Mouse (Mus musculus): ENCODE measurements around the gene E330009J07Rik. TPM values are rescaled to one million over a fixed set of nuclear protein-coding genes. Genes with fewer than 3 reads are reported as not detected.

Gene E330009J07Rik
- total RNA-seq (2017): 6.1 to 9.0 TPM (median 8.2 TPM) in 3 replicates

GRCm38 (mm10) chr6:40436047-40436483 lies at the start of gene E330009J07Rik:
Gene E330009J07Rik (minus strand): TSS chr6:40436135.
- ATAC-seq (replicated peaks; ENCODE audit: insufficient number of reproducible peaks, low FRiP score, low TSS enrichment, poor library complexity, severe bottlenecking): peak; percentile 27; the same call in 1 of the 2 replicates

GRCm38 (mm10) chr6:40482318-40482717 lies 46.4 kb upstream of the E330009J07Rik start:
- ATAC-seq (replicated peaks; ENCODE audit: insufficient number of reproducible peaks, low FRiP score, low TSS enrichment, poor library complexity, severe bottlenecking): no peak

- ATAC-seq (replicated peaks; ENCODE audit: insufficient number of reproducible peaks, low FRiP score, low TSS enrichment, poor library complexity, severe bottlenecking): no peak
Observed at GRCm38 (mm10) chr6:40479705-40480104, 43.8 kb upstream of the E330009J07Rik start.

GRCm38 (mm10) chr6:40476132-40476531 lies 40.2 kb upstream of the E330009J07Rik start:
- ATAC-seq (replicated peaks; ENCODE audit: insufficient number of reproducible peaks, low FRiP score, low TSS enrichment, poor library complexity, severe bottlenecking): no peak

GRCm38 (mm10) chr6:40471720-40472010 lies 35.7 kb upstream of the E330009J07Rik start:
- no peak for ATAC-seq (replicated peaks; ENCODE audit: insufficient number of reproducible peaks, low FRiP score, low TSS enrichment, poor library complexity, severe bottlenecking)

- peak; percentile 97 for ATAC-seq (replicated peaks; ENCODE audit: insufficient number of reproducible peaks, low FRiP score, low TSS enrichment, poor library complexity, severe bottlenecking)
Observed at GRCm38 (mm10) chr6:40470916-40471719, 35.2 kb upstream of the E330009J07Rik start, which contains the start of gene Ssbp1. Gene Ssbp1 (plus strand): TSS chr6:40471352.

GRCm38 (mm10) chr6:40465710-40466109 lies 29.8 kb upstream of the E330009J07Rik start:
- no peak for ATAC-seq (replicated peaks; ENCODE audit: insufficient number of reproducible peaks, low FRiP score, low TSS enrichment, poor library complexity, severe bottlenecking)

- no peak for ATAC-seq (replicated peaks; ENCODE audit: insufficient number of reproducible peaks, low FRiP score, low TSS enrichment, poor library complexity, severe bottlenecking)
Observed at GRCm38 (mm10) chr6:40454436-40455041, 18.6 kb upstream of the E330009J07Rik start.

- ATAC-seq (replicated peaks; ENCODE audit: insufficient number of reproducible peaks, low FRiP score, low TSS enrichment, poor library complexity, severe bottlenecking): no peak
Observed at GRCm38 (mm10) chr6:40448626-40449025, 12.7 kb upstream of the E330009J07Rik start.

GRCm38 (mm10) chr6:40443281-40443928 lies 7.5 kb upstream of the E330009J07Rik start:
- no peak for ATAC-seq (replicated peaks; ENCODE audit: insufficient number of reproducible peaks, low FRiP score, low TSS enrichment, poor library complexity, severe bottlenecking)

GRCm38 (mm10) chr6:40441755-40442154 lies 5.8 kb upstream of the E330009J07Rik start:
- no peak for ATAC-seq (replicated peaks; ENCODE audit: insufficient number of reproducible peaks, low FRiP score, low TSS enrichment, poor library complexity, severe bottlenecking)

GRCm38 (mm10) chr6:40441276-40441675 lies 5.3 kb upstream of the E330009J07Rik start:
- ATAC-seq (replicated peaks; ENCODE audit: insufficient number of reproducible peaks, low FRiP score, low TSS enrichment, poor library complexity, severe bottlenecking): no peak

- no peak for ATAC-seq (replicated peaks; ENCODE audit: insufficient number of reproducible peaks, low FRiP score, low TSS enrichment, poor library complexity, severe bottlenecking)
Observed at GRCm38 (mm10) chr6:40439731-40440130, 3.8 kb upstream of the E330009J07Rik start.

- no peak for ATAC-seq (replicated peaks; ENCODE audit: insufficient number of reproducible peaks, low FRiP score, low TSS enrichment, poor library complexity, severe bottlenecking)
Observed at GRCm38 (mm10) chr6:40438936-40439335, 3.0 kb upstream of the E330009J07Rik start, which contains the start of gene Wee2. Gene Wee2 (plus strand): TSS chr6:40439088.

- ATAC-seq (replicated peaks; ENCODE audit: insufficient number of reproducible peaks, low FRiP score, low TSS enrichment, poor library complexity, severe bottlenecking): no peak; the same call in 1 of the 2 replicates
Observed at GRCm38 (mm10) chr6:40435151-40436046, 536 bp downstream of the E330009J07Rik start.

- ATAC-seq (replicated peaks; ENCODE audit: insufficient number of reproducible peaks, low FRiP score, low TSS enrichment, poor library complexity, severe bottlenecking): no peak
Observed at GRCm38 (mm10) chr6:40434697-40435096, 1.2 kb downstream of the E330009J07Rik start.

GRCm38 (mm10) chr6:40432346-40433275 lies 3.3 kb downstream of the E330009J07Rik start:
- ATAC-seq (replicated peaks; ENCODE audit: insufficient number of reproducible peaks, low FRiP score, low TSS enrichment, poor library complexity, severe bottlenecking): no peak

GRCm38 (mm10) chr6:40431812-40432211 lies 4.1 kb downstream of the E330009J07Rik start:
- no peak for ATAC-seq (replicated peaks; ENCODE audit: insufficient number of reproducible peaks, low FRiP score, low TSS enrichment, poor library complexity, severe bottlenecking)
